Mouse (Mus musculus): Measurements from ENCODE around the gene Erc2.

Erc2 gene

GRCm38 (mm10) chr14:28434996-28435395 lies 812.8 kb downstream of the Erc2 start:
- DNase-seq (ENCODE audit: low read depth, low spot score), result no peak

GRCm38 (mm10) chr14:28439171-28439570 lies 816.9 kb downstream of the Erc2 start:
- DNase-seq (ENCODE audit: low read depth, low spot score), result no peak

GRCm38 (mm10) chr14:28441240-28441967 lies 819.2 kb downstream of the Erc2 start:
- DNase-seq (ENCODE audit: low read depth, low spot score), result no peak

GRCm38 (mm10) chr14:28443254-28443944 lies 821.2 kb downstream of the Erc2 start:
- no peak for DNase-seq (ENCODE audit: low read depth, low spot score)

- no peak for DNase-seq (ENCODE audit: low read depth, low spot score)
These were observed 823.5 kb downstream of the Erc2 start for GRCm38 (mm10) chr14:28445737-28446136.

GRCm38 (mm10) chr14:28451771-28452170 lies 829.5 kb downstream of the Erc2 start:
- DNase-seq (ENCODE audit: low read depth, low spot score), result no peak

- peak; percentile 13 for DNase-seq (ENCODE audit: low read depth, low spot score)
These were observed 834.3 kb downstream of the Erc2 start for GRCm38 (mm10) chr14:28456372-28457076.

- DNase-seq (ENCODE audit: low read depth, low spot score), result no peak
These were observed 835.2 kb downstream of the Erc2 start for GRCm38 (mm10) chr14:28457428-28457827.

- no peak for DNase-seq (ENCODE audit: low read depth, low spot score)
These were observed 845.7 kb downstream of the Erc2 start for GRCm38 (mm10) chr14:28467956-28468355.

- DNase-seq (ENCODE audit: low read depth, low spot score), result no peak
These were observed 847.5 kb downstream of the Erc2 start for GRCm38 (mm10) chr14:28469696-28470095.

- DNase-seq (ENCODE audit: low read depth, low spot score), result no peak
These were observed 848.0 kb downstream of the Erc2 start for GRCm38 (mm10) chr14:28470212-28470611.

GRCm38 (mm10) chr14:28475012-28475411 lies 852.8 kb downstream of the Erc2 start:
- DNase-seq (ENCODE audit: low read depth, low spot score), result peak; percentile 36

- no peak for DNase-seq (ENCODE audit: low read depth, low spot score)
These were observed 853.2 kb downstream of the Erc2 start for GRCm38 (mm10) chr14:28475421-28475820.

GRCm38 (mm10) chr14:28476746-28477145 lies 854.5 kb downstream of the Erc2 start:
- no peak for DNase-seq (ENCODE audit: low read depth, low spot score)

GRCm38 (mm10) chr14:28480866-28481265 lies 858.6 kb downstream of the Erc2 start:
- DNase-seq (ENCODE audit: low read depth, low spot score), result no peak

- no peak for DNase-seq (ENCODE audit: low read depth, low spot score)
These were observed 871.6 kb downstream of the Erc2 start for GRCm38 (mm10) chr14:28493806-28494205.

- no peak for DNase-seq (ENCODE audit: low read depth, low spot score)
These were observed 872.0 kb downstream of the Erc2 start for GRCm38 (mm10) chr14:28494273-28494672.

GRCm38 (mm10) chr14:28501216-28501878 lies 879.1 kb downstream of the Erc2 start:
- DNase-seq (ENCODE audit: low read depth, low spot score), result no peak

- DNase-seq (ENCODE audit: low read depth, low spot score), result no peak
These were observed 881.0 kb downstream of the Erc2 start for GRCm38 (mm10) chr14:28503276-28503675.

GRCm38 (mm10) chr14:28504101-28505050 lies 882.1 kb downstream of the Erc2 start, which contains the start of gene Wnt5a:
Gene Wnt5a, plus strand, starts transcription at chr14:28504750.
- DNase-seq (ENCODE audit: low read depth, low spot score), result no peak
